Mouse (Mus musculus) kidney, embryonic 16.5 days (tissue): ENCODE results near the gene Siah1b. TPM values are rescaled to one million over a fixed set of nuclear protein-coding genes. Genes with fewer than 3 reads are reported as not detected.

ENCODE experiments used
- ATAC-seq: fragments of 200-750 bp; cut with Nextera tagmentation; 2 replicates; pipeline ENCODE4 v1.8.0; 2017; ENCODE audit warnings: moderate TSS enrichment; ENCODE audit not compliant: low FRiP score, low TSS enrichment
- H3K27ac ChIP-seq: fragments of 300-500 bp; sonication (generic); 2 replicates; pipeline ENCODE4 v1.5.1; 2014; ENCODE audit warnings: low read length
- H3K27me3 ChIP-seq: fragments of 300-500 bp; sonication (generic); 2 replicates; pipeline ENCODE4 v1.6.1; 2014; ENCODE audit warnings: low read length, control low read depth, mixed read lengths; ENCODE audit not compliant: insufficient read depth
- H3K36me3 ChIP-seq: fragments of 300-500 bp; sonication (generic); 2 replicates; pipeline ENCODE4 v1.6.1; 2014; ENCODE audit warnings: low read length, control low read depth, mixed read lengths; ENCODE audit not compliant: insufficient read depth
- H3K4me1 ChIP-seq: fragments of 300-500 bp; sonication (generic); 2 replicates; pipeline ENCODE4 v1.6.1; 2014; ENCODE audit warnings: low read length, control low read depth, mixed read lengths; ENCODE audit not compliant: insufficient read depth
- H3K4me2 ChIP-seq: fragments of 300-500 bp; sonication (generic); replicated peaks from 2 replicates; pipeline ENCODE4 v1.6.1; 2014; ENCODE audit warnings: low read depth, low read length
- H3K4me3 ChIP-seq: fragments of 300-500 bp; sonication (generic); 2 replicates; pipeline ENCODE4 v1.5.1; 2014; ENCODE audit warnings: mild to moderate bottlenecking, low read length
- H3K9ac ChIP-seq: fragments of 300-500 bp; sonication (generic); replicated peaks from 2 replicates; pipeline ENCODE4 v1.6.1; 2014; ENCODE audit warnings: low read length
- H3K9me3 ChIP-seq: fragments of 300-500 bp; sonication (generic); 2 replicates; pipeline ENCODE4 v1.6.1; 2016; ENCODE audit warnings: low read length, control low read depth
- WGBS: fragments of 180-500 bp; shearing (Covaris S2); extraction: QIAGEN DNeasy Blood & Tissue Kit; methylation state at CpG from one replicate; pipeline ENCODE4 v1.1.7; 2014; 5-methylcytosine and 5-hydroxymethylcytosine counted together
- polyA plus RNA-seq: library from polyadenylated mRNA; unstranded; fragments of >200 nt; fragmentation: Nextera tagmentation; extraction: Ambion mirVana; gene quantifications from 2 replicates; pipeline ENCODE4 v1.2.1, GENCODE M21; 2015

Gene Siah1b
- polyA plus RNA-seq, 1 experiment from 2014 or later = 27.8 TPM

- WGBS = 53% methylated on average over 7 of the region's 7 CpGs
- ATAC-seq = no peak
- no peak overlapping the region for H3K27ac ChIP-seq
Observed at GRCm38 (mm10) chrX:164092300-164093169, 16.2 kb upstream of the Siah1b start.

GRCm38 (mm10) chrX:164089916-164090315, 13.6 kb upstream of the Siah1b start:
- Histone ChIP-seq H3K27ac (peak overlapping the region; percentile 24; the same call in 1 of the 2 replicates), H3K9me3 (no peaks in the 10 kb centered on the region)
- 0 out of 2 replicates have a peak, but pooled peaks have one; percentile 15 for ATAC-seq

More at GRCm38 (mm10) chrX:164092300-164093169, 16.2 kb upstream of the Siah1b start:
- no peak overlapping the region for H3K9ac ChIP-seq
- no peak overlapping the region for H3K4me3 ChIP-seq
- no peaks in the 10 kb centered on the region for H3K9me3 ChIP-seq
- peak overlapping the region; percentile 15 for H3K4me2 ChIP-seq
- no peaks in the 10 kb centered on the region for H3K4me1 ChIP-seq
- H3K36me3 ChIP-seq = no peaks in the 10 kb centered on the region
- peaks cover 9% of the 10 kb centered on the region; the same call in 1 of the 2 replicates for H3K27me3 ChIP-seq

GRCm38 (mm10) chrX:164088582-164088981, 12.3 kb upstream of the Siah1b start, which contains the start of gene Cltrn:
Gene Cltrn (plus strand): TSS chrX:164088830.
- Histone ChIP-seq H3K9me3 (no peaks in the 10 kb centered on the region), H3K27ac (no peak within 1 kb of the TSS), H3K36me3 (no peaks in the 10 kb centered on the region), H3K27me3 (peaks cover 9% of the 10 kb centered on the region; the same call in 1 of the 2 replicates), H3K9ac (no peak within 1 kb of the TSS), H3K4me3 (no peak within 1 kb of the TSS), H3K4me1 (no peaks in the 10 kb centered on the region), H3K4me2 (no peak within 1 kb of the TSS)
- WGBS = 79% methylated on average over 4 of the region's 4 CpGs
- no peak for ATAC-seq

More at GRCm38 (mm10) chrX:164089916-164090315, 13.6 kb upstream of the Siah1b start:
- Histone ChIP-seq H3K4me1 (no peaks in the 10 kb centered on the region), H3K27me3 (peaks cover 9% of the 10 kb centered on the region; the same call in 1 of the 2 replicates), H3K36me3 (no peaks in the 10 kb centered on the region), H3K4me2 (peak overlapping the region; percentile 8; the same call in 1 of the 2 replicates), H3K4me3 (peak overlapping the region; percentile 31), H3K9ac (no peak overlapping the region)
- WGBS = 70% methylated on average over 11 of the region's 11 CpGs

- no peaks in the 10 kb centered on the region for H3K9me3 ChIP-seq
- ATAC-seq = no peak
- no peak overlapping the region for H3K9ac ChIP-seq
- H3K36me3 ChIP-seq = no peaks in the 10 kb centered on the region
- H3K27ac ChIP-seq = no peak overlapping the region
- H3K4me1 ChIP-seq = no peaks in the 10 kb centered on the region
- no peak overlapping the region for H3K4me3 ChIP-seq
- no peak overlapping the region for H3K4me2 ChIP-seq
- WGBS = 88% methylated on average over 9 of the region's 9 CpGs
- H3K27me3 ChIP-seq = peaks cover 4% of the 10 kb centered on the region; the same call in 1 of the 2 replicates
Observed at GRCm38 (mm10) chrX:164082030-164082429, 5.7 kb upstream of the Siah1b start.

- WGBS = 82% methylated on average over 4 of the region's 4 CpGs
- Histone ChIP-seq H3K9me3 (no peaks in the 10 kb centered on the region), H3K4me2 (no peak overlapping the region), H3K4me1 (no peaks in the 10 kb centered on the region), H3K27ac (no peak overlapping the region), H3K9ac (no peak overlapping the region), H3K36me3 (0 out of 2 replicates have a peak, but pooled peaks cover 3% of the 10 kb centered on the region), H3K27me3 (peaks cover 2% of the 10 kb centered on the region; the same call in 1 of the 2 replicates), H3K4me3 (no peak overlapping the region)
- ATAC-seq = no peak
Observed at GRCm38 (mm10) chrX:164068968-164069367, 7.3 kb downstream of the Siah1b start.

- Histone ChIP-seq H3K27me3 (peaks cover 2% of the 10 kb centered on the region; the same call in 1 of the 2 replicates), H3K9me3 (no peaks in the 10 kb centered on the region), H3K4me3 (no peak overlapping the region), H3K27ac (no peak overlapping the region), H3K4me2 (no peak overlapping the region), H3K4me1 (no peaks in the 10 kb centered on the region), H3K9ac (no peak overlapping the region), H3K36me3 (no peaks in the 10 kb centered on the region)
- ATAC-seq = peak; percentile 76; the same call in 1 of the 2 replicates
- WGBS = 15% methylated on average over 2 of the region's 2 CpGs
Observed at GRCm38 (mm10) chrX:164066185-164066584, 10.1 kb downstream of the Siah1b start.

- Histone ChIP-seq H3K9me3 (no peaks in the 10 kb centered on the region), H3K9ac (no peak overlapping the region), H3K27ac (no peak overlapping the region), H3K4me3 (no peak overlapping the region), H3K27me3 (peaks cover 13% of the 10 kb centered on the region), H3K4me1 (no peaks in the 10 kb centered on the region), H3K4me2 (no peak overlapping the region), H3K36me3 (no peaks in the 10 kb centered on the region)
- ATAC-seq = no peak
- WGBS = 76% methylated on average over 4 of the region's 4 CpGs
Observed at GRCm38 (mm10) chrX:164059070-164059469, 17.2 kb downstream of the Siah1b start.

GRCm38 (mm10) chrX:164058523-164058922, 17.8 kb downstream of the Siah1b start:
- WGBS = 83% methylated on average over 3 of the region's 3 CpGs
- no peak for ATAC-seq

GRCm38 (mm10) chrX:164055726-164056125, 20.6 kb downstream of the Siah1b start:
- Histone ChIP-seq H3K4me2 (no peak overlapping the region), H3K9me3 (no peaks in the 10 kb centered on the region), H3K4me1 (no peaks in the 10 kb centered on the region), H3K36me3 (no peaks in the 10 kb centered on the region), H3K4me3 (no peak overlapping the region), H3K27ac (no peak overlapping the region), H3K27me3 (peaks cover 13% of the 10 kb centered on the region), H3K9ac (no peak overlapping the region)
- WGBS = 77% methylated on average over 4 of the region's 4 CpGs
- ATAC-seq = no peak

More at GRCm38 (mm10) chrX:164058523-164058922, 17.8 kb downstream of the Siah1b start:
- no peak overlapping the region for H3K9ac ChIP-seq
- H3K9me3 ChIP-seq = no peaks in the 10 kb centered on the region
- no peak overlapping the region for H3K27ac ChIP-seq
- no peaks in the 10 kb centered on the region for H3K36me3 ChIP-seq
- H3K27me3 ChIP-seq = peaks cover 13% of the 10 kb centered on the region
- H3K4me2 ChIP-seq = no peak overlapping the region
- H3K4me3 ChIP-seq = no peak overlapping the region
- no peaks in the 10 kb centered on the region for H3K4me1 ChIP-seq

GRCm38 (mm10) chrX:164046736-164047135, 29.6 kb downstream of the Siah1b start:
- no peak overlapping the region for H3K4me3 ChIP-seq
- WGBS = 71% methylated on average over 2 of the region's 2 CpGs
- no peaks in the 10 kb centered on the region for H3K4me1 ChIP-seq
- no peak for ATAC-seq
- no peak overlapping the region for H3K27ac ChIP-seq
- no peaks in the 10 kb centered on the region for H3K36me3 ChIP-seq
- no peaks in the 10 kb centered on the region for H3K9me3 ChIP-seq
- no peak overlapping the region for H3K9ac ChIP-seq
- H3K4me2 ChIP-seq = no peak overlapping the region
- peaks cover 7% of the 10 kb centered on the region; the same call in 1 of the 2 replicates for H3K27me3 ChIP-seq
